Mouse (Mus musculus): ENCODE measurements at regions not wholly inside any gene's neighbourhood (a gene's known extent, or its start where the extent isn't known, plus 50 kb on each side); places are given as distances from the start of the nearest gene placed in this dataset.

GRCm38 (mm10) chr2:180396211-180396610 is 59.8 kb upstream of the Slco4a1 start:
- H3K27me3 ChIP-seq (ENCODE audit: low read depth, poor library complexity, severe bottlenecking): peaks cover 7% of the 10 kb centered on the region; the same call in 1 of the 2 replicates
- H3K4me1 ChIP-seq: no peaks in the 10 kb centered on the region
- no peak overlapping the region for H3K27ac ChIP-seq (replicated peaks)
- no peak for DNase-seq (ENCODE audit: low spot score)
- WGBS: 86% methylated on average over 3 of the region's 3 CpGs
- H3K36me3 ChIP-seq: no peaks in the 10 kb centered on the region
- H3K4me3 ChIP-seq: no peak overlapping the region
- H3K9me3 ChIP-seq (replicated peaks): no peaks in the 10 kb centered on the region

GRCm38 (mm10) chr2:180395279-180396034 is 60.6 kb upstream of the Slco4a1 start:
- H3K4me1 ChIP-seq: no peaks in the 10 kb centered on the region
- no peaks in the 10 kb centered on the region for H3K36me3 ChIP-seq
- H3K9me3 ChIP-seq (replicated peaks): no peaks in the 10 kb centered on the region
- no peak overlapping the region for H3K27ac ChIP-seq (replicated peaks)
- peaks cover 15% of the 10 kb centered on the region for H3K27me3 ChIP-seq (ENCODE audit: low read depth, poor library complexity, severe bottlenecking)
- no peak for DNase-seq (ENCODE audit: low spot score)
- no peak overlapping the region for H3K4me3 ChIP-seq
- WGBS: 67% methylated on average over 11 of the region's 11 CpGs

- H3K27ac ChIP-seq (replicated peaks): no peak overlapping the region
- DNase-seq (ENCODE audit: low spot score): no peak
- H3K36me3 ChIP-seq: no peaks in the 10 kb centered on the region
- peaks cover 38% of the 10 kb centered on the region for H3K27me3 ChIP-seq (ENCODE audit: low read depth, poor library complexity, severe bottlenecking)
- H3K9me3 ChIP-seq (replicated peaks): no peaks in the 10 kb centered on the region
- no peak overlapping the region for H3K4me3 ChIP-seq
- WGBS: 70% methylated on average over 16 of the region's 16 CpGs
- peaks cover 10% of the 10 kb centered on the region for H3K4me1 ChIP-seq
Measured at GRCm38 (mm10) chr2:180392846-180393700, 58.6 kb upstream of the Gata5 start.

GRCm38 (mm10) chr2:180392298-180392697 is 57.8 kb upstream of the Gata5 start:
- Histone ChIP-seq H3K36me3 (no peaks in the 10 kb centered on the region), H3K4me1 (peaks cover 11% of the 10 kb centered on the region), H3K9me3 (replicated peaks) (no peaks in the 10 kb centered on the region), H3K4me3 (no peak overlapping the region), H3K27me3 (ENCODE audit: low read depth, poor library complexity, severe bottlenecking) (peaks cover 46% of the 10 kb centered on the region), H3K27ac (replicated peaks) (no peak overlapping the region)
- DNase-seq (ENCODE audit: low spot score): no peak
- 91% methylated on average over 6 of the region's 6 CpGs for WGBS

- no peaks in the 10 kb centered on the region for H3K9me3 ChIP-seq (replicated peaks)
- no peak overlapping the region for H3K27ac ChIP-seq (replicated peaks)
- no peak for DNase-seq (ENCODE audit: low spot score)
- peaks cover 21% of the 10 kb centered on the region for H3K4me1 ChIP-seq
- H3K36me3 ChIP-seq: no peaks in the 10 kb centered on the region
- WGBS: 86% methylated on average over 3 of the region's 3 CpGs
- H3K27me3 ChIP-seq (ENCODE audit: low read depth, poor library complexity, severe bottlenecking): peaks cover 55% of the 10 kb centered on the region
- no peak overlapping the region for H3K4me3 ChIP-seq
Measured at GRCm38 (mm10) chr2:180391349-180391748, 56.9 kb upstream of the Gata5 start.

- no peak for DNase-seq (ENCODE audit: low spot score)
- Histone ChIP-seq H3K27me3 (ENCODE audit: low read depth, poor library complexity, severe bottlenecking) (peaks cover 65% of the 10 kb centered on the region), H3K9me3 (replicated peaks) (no peaks in the 10 kb centered on the region), H3K4me1 (peaks cover 30% of the 10 kb centered on the region), H3K36me3 (no peaks in the 10 kb centered on the region), H3K4me3 (no peak overlapping the region), H3K27ac (replicated peaks) (no peak overlapping the region)
- WGBS: 81% methylated on average over 15 of the region's 15 CpGs
Measured at GRCm38 (mm10) chr2:180390216-180390996, 55.9 kb upstream of the Gata5 start.

- H3K4me3 ChIP-seq: no peak overlapping the region
- WGBS: 13% methylated on average over 2 of the region's 2 CpGs
- H3K4me1 ChIP-seq: peaks cover 34% of the 10 kb centered on the region
- no peak for DNase-seq (ENCODE audit: low spot score)
- no peak overlapping the region for H3K27ac ChIP-seq (replicated peaks)
- no peaks in the 10 kb centered on the region for H3K36me3 ChIP-seq
- peaks cover 74% of the 10 kb centered on the region for H3K27me3 ChIP-seq (ENCODE audit: low read depth, poor library complexity, severe bottlenecking)
- no peaks in the 10 kb centered on the region for H3K9me3 ChIP-seq (replicated peaks)
Measured at GRCm38 (mm10) chr2:180389486-180389885, 55.0 kb upstream of the Gata5 start.

- Histone ChIP-seq H3K27me3 (ENCODE audit: low read depth, poor library complexity, severe bottlenecking) (peaks cover 79% of the 10 kb centered on the region), H3K4me3 (no peak overlapping the region), H3K9me3 (replicated peaks) (no peaks in the 10 kb centered on the region), H3K4me1 (peaks cover 34% of the 10 kb centered on the region), H3K27ac (replicated peaks) (no peak overlapping the region), H3K36me3 (no peaks in the 10 kb centered on the region)
- WGBS: 62% methylated on average over 12 of the region's 12 CpGs
- no peak for DNase-seq (ENCODE audit: low spot score)
Measured at GRCm38 (mm10) chr2:180389013-180389412, 54.5 kb upstream of the Gata5 start.

- Histone ChIP-seq H3K9me3 (replicated peaks) (no peaks in the 10 kb centered on the region), H3K27ac (replicated peaks) (no peak overlapping the region), H3K4me1 (peaks cover 34% of the 10 kb centered on the region), H3K27me3 (ENCODE audit: low read depth, poor library complexity, severe bottlenecking) (peaks cover 86% of the 10 kb centered on the region), H3K36me3 (no peaks in the 10 kb centered on the region), H3K4me3 (no peak overlapping the region)
- 71% methylated on average over 5 of the region's 5 CpGs for WGBS
- no peak for DNase-seq (ENCODE audit: low spot score)
Measured at GRCm38 (mm10) chr2:180388122-180388521, 53.6 kb upstream of the Gata5 start.

- H3K27me3 ChIP-seq (ENCODE audit: low read depth, poor library complexity, severe bottlenecking): peaks cover 80% of the 10 kb centered on the region
- peaks cover 34% of the 10 kb centered on the region for H3K4me1 ChIP-seq
- H3K36me3 ChIP-seq: no peaks in the 10 kb centered on the region
- no peak overlapping the region for H3K27ac ChIP-seq (replicated peaks)
- no peak for DNase-seq (ENCODE audit: low spot score)
- H3K9me3 ChIP-seq (replicated peaks): no peaks in the 10 kb centered on the region
- no peak overlapping the region for H3K4me3 ChIP-seq
- 34% methylated on average over 2 of the region's 2 CpGs for WGBS
Measured at GRCm38 (mm10) chr2:180387305-180387704, 52.8 kb upstream of the Gata5 start.

GRCm38 (mm10) chr2:180385967-180386688 is 51.6 kb upstream of the Gata5 start:
- Histone ChIP-seq H3K36me3 (no peaks in the 10 kb centered on the region), H3K4me1 (peaks cover 34% of the 10 kb centered on the region), H3K9me3 (replicated peaks) (no peaks in the 10 kb centered on the region), H3K4me3 (peak overlapping the region; percentile 65), H3K27ac (replicated peaks) (peak overlapping the region; percentile 64), H3K27me3 (ENCODE audit: low read depth, poor library complexity, severe bottlenecking) (peaks cover 78% of the 10 kb centered on the region)
- WGBS: under 1% methylated on average over 33 of the region's 35 CpGs
- DNase-seq (ENCODE audit: low spot score): peak; percentile 49

Data from midbrain, embryonic 10.5 days (tissue).